Mouse (Mus musculus) forebrain, postnatal 0 days (tissue): ENCODE data around the gene Ehf. TPM values are rescaled to one million over a fixed set of nuclear protein-coding genes. Genes with fewer than 3 reads are reported as not detected.

Experiments used
- ATAC-seq: fragments of 200-750 bp; cut with Nextera tagmentation; 2 replicates; pipeline ENCODE4 v1.8.0; 2017; ENCODE audit warnings: mild to moderate bottlenecking, moderate library complexity
- DNase-seq: peaks from one replicate; pipeline ENCODE4 v3.0.0-alpha.2; 2015
- H3K27ac ChIP-seq: fragments of 300-500 bp; sonication (generic); 2 replicates; pipeline ENCODE4 v1.5.1; 2014; ENCODE audit warnings: low read depth, mild to moderate bottlenecking, antibody characterized with exemption, low read length, moderate library complexity, mixed read lengths
- H3K27me3 ChIP-seq: fragments of 300-500 bp; sonication (generic); 2 replicates; pipeline ENCODE4 v1.6.1; 2014; ENCODE audit warnings: mild to moderate bottlenecking, low read length, mixed read lengths; ENCODE audit not compliant: insufficient read depth
- H3K36me3 ChIP-seq: fragments of 300-500 bp; sonication (generic); 2 replicates; pipeline ENCODE4 v1.6.1; 2014; ENCODE audit warnings: mild to moderate bottlenecking, moderate library complexity; ENCODE audit not compliant: insufficient read depth
- H3K4me1 ChIP-seq: fragments of 300-500 bp; sonication (generic); 2 replicates; pipeline ENCODE4 v1.6.1; 2014; ENCODE audit warnings: antibody characterized with exemption; ENCODE audit not compliant: insufficient read depth
- H3K4me2 ChIP-seq: fragments of 300-500 bp; sonication (generic); 2 replicates; pipeline ENCODE4 v1.6.1; 2014; ENCODE audit warnings: low read depth, mild to moderate bottlenecking, moderate library complexity
- H3K4me3 ChIP-seq: fragments of 300-500 bp; sonication (generic); 2 replicates; pipeline ENCODE4 v1.5.1; 2014; ENCODE audit warnings: low read depth, low read length, mixed read lengths
- H3K9ac ChIP-seq: fragments of 300-500 bp; sonication (generic); 2 replicates; pipeline ENCODE4 v1.6.1; 2014; ENCODE audit warnings: mild to moderate bottlenecking
- H3K9me3 ChIP-seq: fragments of 300-500 bp; sonication (generic); 2 replicates; pipeline ENCODE4 v1.6.1; 2016; ENCODE audit warnings: low read length
- CTCF ChIP-seq: sonication (generic); IDR thresholded peaks from 2 replicates; pipeline ENCODE4 v1.5.1; 2016; ENCODE audit warnings: antibody characterized with exemption, control low read depth, low read depth
- WGBS: fragments of 180-500 bp; shearing (Covaris S2); extraction: QIAGEN DNeasy Blood & Tissue Kit; methylation state at CpG from one replicate; pipeline ENCODE4 v1.1.7; 2014; 5-methylcytosine and 5-hydroxymethylcytosine counted together
- polyA plus RNA-seq: library from polyadenylated mRNA; unstranded; fragments of >200 nt; fragmentation: Nextera tagmentation; extraction: Ambion mirVana; gene quantifications from 2 replicates; pipeline ENCODE4 v1.2.1, GENCODE M21; 2015
- total RNA-seq: library from RNA; depleted of rRNA; stranded (reverse); fragments of >200 nt; gene quantifications from 2 replicates; pipeline ENCODE4 v1.2.3, GENCODE M21; 2014

The Ehf gene
- total and polyA plus RNA-seq, 2 experiments from 2014 or later: 0.07 to 1.1 TPM

- ATAC-seq: no peak
- 88% methylated on average over 1 of the region's 1 CpGs for WGBS
- no peaks in the 10 kb centered on the region for H3K27me3 ChIP-seq
- H3K4me3 ChIP-seq: no peak overlapping the region
- no peaks in the 10 kb centered on the region for H3K9me3 ChIP-seq
- no peak for TF ChIP-seq CTCF
- no peak overlapping the region for H3K9ac ChIP-seq
- H3K36me3 ChIP-seq: no peaks in the 10 kb centered on the region
- no peak overlapping the region for H3K27ac ChIP-seq
- no peak for DNase-seq
- H3K4me2 ChIP-seq: no peak overlapping the region
- H3K4me1 ChIP-seq: no peaks in the 10 kb centered on the region
Observed at GRCm38 (mm10) chr2:103274270-103274669, 28.8 kb downstream of the Ehf start.

DNA sequence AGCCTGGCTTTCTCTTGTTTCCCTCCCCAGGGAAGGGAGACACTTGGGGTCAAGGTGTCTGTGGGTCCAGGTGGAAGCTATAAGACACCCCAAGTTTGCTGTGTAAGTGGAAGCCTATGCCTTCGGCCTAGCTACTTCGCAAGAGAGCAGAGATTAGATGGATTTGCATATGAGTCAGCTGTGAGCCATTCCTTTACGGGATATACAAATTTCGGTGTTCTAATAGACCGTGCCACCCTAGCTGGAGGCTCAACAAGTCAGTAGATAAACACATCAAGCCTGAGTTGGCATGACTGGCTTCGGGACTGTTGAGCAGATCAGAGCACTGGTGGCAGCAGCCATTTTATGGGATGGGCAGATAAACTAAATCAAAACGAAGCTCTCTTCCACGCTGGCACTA, 31.6 kb downstream of the Ehf start:
- H3K4me3 ChIP-seq: no peak overlapping the region
- H3K27ac ChIP-seq: no peak overlapping the region
- H3K4me1 ChIP-seq: no peaks in the 10 kb centered on the region
- no peak for TF ChIP-seq CTCF
- ATAC-seq: no peak
- H3K9ac ChIP-seq: no peak overlapping the region
- DNase-seq: no peak
- WGBS: 90% methylated on average over 8 of the region's 8 CpGs
- H3K27me3 ChIP-seq: no peaks in the 10 kb centered on the region
- no peaks in the 10 kb centered on the region for H3K36me3 ChIP-seq
- no peak overlapping the region for H3K4me2 ChIP-seq
- H3K9me3 ChIP-seq: no peaks in the 10 kb centered on the region

DNA sequence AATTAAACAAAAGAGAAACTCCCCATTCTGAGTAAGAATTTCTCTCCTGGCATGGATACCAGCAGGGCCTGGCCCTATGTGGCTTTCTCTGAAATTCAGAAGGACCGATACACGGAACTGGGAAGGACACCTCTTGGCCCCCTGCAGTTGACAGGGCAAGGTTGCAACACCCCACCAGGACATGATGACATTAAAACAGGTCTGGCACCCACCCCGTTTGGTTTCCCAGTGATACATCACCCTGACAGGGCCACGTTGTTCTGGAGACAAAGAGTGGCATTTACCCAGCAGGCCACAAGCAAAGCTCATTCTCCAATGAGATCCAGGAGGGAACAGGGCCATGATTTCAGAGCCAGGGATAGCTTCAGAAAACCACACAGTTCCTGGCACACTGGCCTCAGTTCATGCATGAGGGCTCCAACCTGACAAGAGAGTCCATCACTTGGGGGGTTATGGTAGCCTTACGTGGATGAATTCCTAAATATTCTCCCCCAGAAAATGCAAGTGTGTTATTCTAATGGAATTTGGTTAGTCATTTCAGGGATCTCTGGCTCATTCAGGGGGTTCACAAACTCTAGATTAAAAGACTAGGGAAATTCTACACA, 32.4 kb downstream of the Ehf start:
- no peaks in the 10 kb centered on the region for H3K36me3 ChIP-seq
- H3K27ac ChIP-seq: no peak overlapping the region
- no peaks in the 10 kb centered on the region for H3K4me1 ChIP-seq
- WGBS: 74% methylated on average over 5 of the region's 5 CpGs
- no peaks in the 10 kb centered on the region for H3K27me3 ChIP-seq
- no peak for TF ChIP-seq CTCF
- no peak overlapping the region for H3K9ac ChIP-seq
- no peaks in the 10 kb centered on the region for H3K9me3 ChIP-seq
- H3K4me2 ChIP-seq: no peak overlapping the region
- DNase-seq: no peak
- ATAC-seq: no peak
- H3K4me3 ChIP-seq: no peak overlapping the region

DNA sequence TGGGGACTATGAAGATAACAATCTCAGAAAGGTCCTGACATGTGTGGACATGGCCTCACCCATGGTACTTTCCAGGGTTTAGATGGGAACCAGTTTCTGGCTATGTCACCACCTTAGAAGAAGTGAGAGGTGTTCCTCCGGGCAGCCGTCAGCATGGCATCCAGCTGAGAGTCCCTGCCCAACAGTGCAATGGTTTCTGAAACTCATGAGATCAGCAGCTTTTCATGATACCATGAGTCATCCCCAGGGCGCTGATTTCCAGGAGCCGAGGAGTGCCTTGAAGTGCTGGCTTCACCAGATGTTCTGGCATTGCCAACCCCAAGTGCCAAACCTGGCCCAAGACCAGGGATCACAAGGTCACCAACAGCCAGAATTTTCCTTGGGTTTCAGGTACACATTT, 64.0 kb downstream of the Ehf start:
- 96% methylated on average over 4 of the region's 4 CpGs for WGBS
- H3K4me1 ChIP-seq: no peaks in the 10 kb centered on the region
- H3K4me2 ChIP-seq: no peak overlapping the region
- no peak for DNase-seq
- H3K9me3 ChIP-seq: no peaks in the 10 kb centered on the region
- TF ChIP-seq CTCF: no peak
- H3K27ac ChIP-seq: no peak overlapping the region
- no peaks in the 10 kb centered on the region for H3K36me3 ChIP-seq
- H3K9ac ChIP-seq: no peak overlapping the region
- no peak overlapping the region for H3K4me3 ChIP-seq
- no peaks in the 10 kb centered on the region for H3K27me3 ChIP-seq
- no peak for ATAC-seq

GRCm38 (mm10) chr2:103226781-103227180, 76.3 kb downstream of the Ehf start:
- H3K9ac ChIP-seq: no peak overlapping the region
- ATAC-seq: no peak
- no peaks in the 10 kb centered on the region for H3K4me1 ChIP-seq
- H3K4me2 ChIP-seq: no peak overlapping the region
- H3K36me3 ChIP-seq: no peaks in the 10 kb centered on the region
- WGBS: 89% methylated on average over 2 of the region's 2 CpGs
- TF ChIP-seq CTCF: no peak
- H3K4me3 ChIP-seq: no peak overlapping the region
- no peaks in the 10 kb centered on the region for H3K27me3 ChIP-seq
- DNase-seq: no peak
- no peak overlapping the region for H3K27ac ChIP-seq
- no peaks in the 10 kb centered on the region for H3K9me3 ChIP-seq

DNA sequence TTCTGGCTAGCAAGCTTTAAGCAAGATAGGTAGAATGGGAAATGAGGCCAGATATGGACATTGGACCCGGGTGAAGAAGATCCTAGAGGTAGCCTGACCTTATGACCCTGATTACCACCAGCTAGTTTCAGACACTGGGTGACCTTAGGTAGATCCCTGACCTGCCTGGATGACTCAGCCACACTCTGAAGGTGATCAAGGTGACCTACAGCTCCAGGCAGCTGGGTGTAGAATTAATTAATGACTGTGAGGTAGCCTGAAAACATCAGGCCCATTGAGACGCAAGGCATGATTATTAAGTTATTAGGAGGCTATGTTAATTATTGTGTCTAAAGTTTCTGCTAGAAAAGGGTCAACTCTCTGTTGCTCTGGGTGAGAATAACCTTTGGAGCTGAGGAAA, 82.2 kb downstream of the Ehf start:
- no peak overlapping the region for H3K9ac ChIP-seq
- H3K9me3 ChIP-seq: no peaks in the 10 kb centered on the region
- no peaks in the 10 kb centered on the region for H3K27me3 ChIP-seq
- TF ChIP-seq CTCF: no peak
- no peaks in the 10 kb centered on the region for H3K36me3 ChIP-seq
- no peak for DNase-seq
- WGBS: 84% methylated on average over 2 of the region's 2 CpGs
- H3K4me1 ChIP-seq: no peaks in the 10 kb centered on the region
- no peak for ATAC-seq
- H3K27ac ChIP-seq: no peak overlapping the region
- H3K4me2 ChIP-seq: no peak overlapping the region
- H3K4me3 ChIP-seq: no peak overlapping the region

GRCm38 (mm10) chr2:103218323-103218722, 84.8 kb downstream of the Ehf start:
- no peak for TF ChIP-seq CTCF
- H3K9ac ChIP-seq: no peak overlapping the region
- no peak overlapping the region for H3K27ac ChIP-seq
- ATAC-seq (no peak), DNase-seq (peak; percentile 17)
- 41% methylated on average over 4 of the region's 4 CpGs for WGBS
- no peaks in the 10 kb centered on the region for H3K9me3 ChIP-seq
- H3K27me3 ChIP-seq: no peaks in the 10 kb centered on the region
- no peak overlapping the region for H3K4me2 ChIP-seq
- H3K4me1 ChIP-seq: no peaks in the 10 kb centered on the region
- no peak overlapping the region for H3K4me3 ChIP-seq
- no peaks in the 10 kb centered on the region for H3K36me3 ChIP-seq
